Mouse (Mus musculus): ENCODE measurements around the gene Ginm1.

Ginm1 gene

DNA sequence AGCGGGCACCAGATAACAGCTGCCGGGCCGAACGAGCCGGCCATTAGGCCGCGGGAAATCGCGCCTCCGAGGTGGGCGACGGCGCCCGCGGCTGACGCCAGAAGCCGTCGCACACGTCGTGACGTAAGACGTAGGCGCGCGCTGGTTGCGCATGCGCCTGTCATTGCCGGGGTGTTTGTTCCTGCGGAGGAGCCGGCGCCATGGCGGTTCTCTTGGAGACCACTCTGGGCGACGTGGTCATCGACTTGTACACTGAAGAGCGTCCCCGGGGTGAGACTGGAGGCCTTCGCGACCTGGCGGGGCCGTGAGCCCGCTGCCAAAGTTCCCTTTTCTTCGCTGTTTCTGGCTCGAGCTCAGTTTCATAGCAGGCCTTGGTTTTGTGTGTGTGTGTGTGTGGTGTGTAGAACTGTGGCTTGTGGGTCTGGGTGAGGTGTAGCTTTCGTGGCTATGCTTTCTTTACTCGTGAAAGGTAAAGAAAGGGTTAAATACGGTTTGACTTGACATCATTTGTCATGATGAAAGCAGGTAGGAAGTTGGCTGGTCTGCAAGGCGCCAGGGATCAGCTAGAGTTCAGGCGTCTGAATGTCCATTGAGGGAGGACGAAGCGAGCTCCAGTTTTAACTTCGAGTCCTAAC is at the start of gene Ginm1, which contains the start of gene Ppil4:
Gene Ginm1, minus strand, starts transcription at position 74 of the 635 bp plus-strand sequence.
Gene Ppil4, plus strand, starts transcription at position 141 of the 635 bp plus-strand sequence.
- POLR2A ChIA-PET, result interaction anchor here in 3 of 4 experiments (0.5 to 2.7 kb wide), 33 partner anchors 8 to 1965 kb away, joined by 3 to 22 read pairs (median 3); partner anchors contain the start of genes Katna1 (in 2 of the 3) and Pcmt1 (in 1 of the 3)
- CTCF ChIA-PET, result interaction anchor here in 2 of 4 experiments (0.6 to 1.2 kb wide), 2 partner anchors 12 to 177 kb away, joined by 3 read pairs; no protein-coding TSS in a partner anchor

DNA sequence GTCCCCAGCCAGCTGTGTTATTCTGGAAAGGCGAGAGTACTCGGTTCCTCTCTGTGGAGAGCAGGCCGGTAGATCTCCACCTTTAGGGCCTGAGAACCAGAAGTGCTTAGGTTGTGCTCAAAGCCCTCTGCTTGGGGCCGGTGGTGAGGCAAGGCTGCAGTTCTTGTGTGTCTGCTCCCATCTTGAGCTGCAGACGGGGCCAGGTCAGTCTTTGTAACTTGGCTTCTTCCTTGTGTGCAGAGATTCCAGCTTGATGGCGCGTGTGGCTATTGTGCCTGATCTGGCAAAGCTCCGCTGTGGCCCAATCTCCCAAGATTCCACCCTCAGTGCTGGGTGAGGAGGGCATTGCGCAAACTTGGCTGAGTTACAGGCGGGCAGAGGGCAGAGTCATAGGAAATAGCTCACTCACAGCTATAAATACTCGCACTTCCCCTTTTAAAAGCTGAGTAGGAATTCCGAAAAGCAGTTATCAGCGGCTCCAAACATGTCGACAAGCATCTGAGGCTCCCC is 49.0 kb upstream of the Ginm1 start:
- ChIA-PET CTCF (interaction anchor here in 3 of 4 experiments (0.6 to 1.1 kb wide), 5 partner anchors 21 to 509 kb away, joined by 3 to 6 read pairs (median 3); no protein-coding TSS in a partner anchor), POLR2A (interaction anchor here in 2 of 4 experiments (0.5 to 1.5 kb wide), 8 partner anchors 13 to 790 kb away, joined by 3 to 5 read pairs (median 3); no protein-coding TSS in a partner anchor)

DNA sequence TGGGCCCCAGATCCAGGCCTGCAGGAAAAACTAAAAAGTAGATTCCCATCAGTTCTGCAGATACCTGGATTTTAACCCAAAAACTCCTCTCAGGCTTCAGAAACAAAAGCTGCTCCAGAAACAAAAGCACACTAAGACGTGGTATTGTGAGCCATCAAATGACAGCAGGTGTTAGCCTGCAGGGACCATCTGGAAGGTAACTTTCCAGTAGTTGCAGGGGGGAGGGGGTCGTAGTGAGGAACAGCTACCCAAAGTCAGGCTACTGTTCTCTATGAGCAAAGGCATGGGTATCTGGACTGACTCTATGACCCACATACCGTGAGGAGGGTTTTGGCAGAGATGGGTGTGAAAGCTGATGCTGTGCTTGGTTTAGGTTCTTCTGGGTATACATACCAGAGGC is 48.2 kb upstream of the Ginm1 start:
- POLR2A ChIA-PET, result interaction anchor here (0.6 to 1.5 kb wide), 7 partner anchors 12 to 226 kb away, joined by 3 read pairs; no protein-coding TSS in a partner anchor

DNA sequence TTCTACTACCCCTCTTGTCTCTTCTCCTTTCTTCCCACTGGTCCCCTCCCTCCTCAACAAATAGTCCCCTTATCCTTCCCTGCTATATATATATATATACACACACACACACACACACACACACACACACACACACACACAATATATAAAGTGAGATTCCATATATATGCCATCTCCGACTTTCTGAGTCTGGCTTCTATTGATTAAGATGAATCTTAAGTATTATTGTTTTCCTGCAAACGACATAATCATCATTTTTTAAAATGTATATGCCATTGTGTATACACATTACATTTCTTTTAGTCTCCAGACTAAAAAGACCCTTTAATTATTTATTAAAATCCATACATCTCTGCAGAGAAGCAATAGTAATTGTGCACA is 47.7 kb upstream of the Ginm1 start:
- ChIA-PET POLR2A (interaction anchor here in 3 of 4 experiments (0.6 to 1.5 kb wide), 5 partner anchors 17 to 226 kb away, joined by 3 read pairs; no protein-coding TSS in a partner anchor), CTCF (interaction anchor here in 2 of 4 experiments (0.6 to 0.8 kb wide), 2 partner anchors 31 to 324 kb away, joined by 3 to 10 read pairs; no protein-coding TSS in a partner anchor)

More for the DNA sequence above, 48.2 kb upstream of the Ginm1 start:
- CTCF ChIA-PET, result interaction anchor here in 2 of 4 experiments (0.6 to 1.1 kb wide), 3 partner anchors 31 to 348 kb away, joined by 3 to 10 read pairs (median 6); no protein-coding TSS in a partner anchor

DNA sequence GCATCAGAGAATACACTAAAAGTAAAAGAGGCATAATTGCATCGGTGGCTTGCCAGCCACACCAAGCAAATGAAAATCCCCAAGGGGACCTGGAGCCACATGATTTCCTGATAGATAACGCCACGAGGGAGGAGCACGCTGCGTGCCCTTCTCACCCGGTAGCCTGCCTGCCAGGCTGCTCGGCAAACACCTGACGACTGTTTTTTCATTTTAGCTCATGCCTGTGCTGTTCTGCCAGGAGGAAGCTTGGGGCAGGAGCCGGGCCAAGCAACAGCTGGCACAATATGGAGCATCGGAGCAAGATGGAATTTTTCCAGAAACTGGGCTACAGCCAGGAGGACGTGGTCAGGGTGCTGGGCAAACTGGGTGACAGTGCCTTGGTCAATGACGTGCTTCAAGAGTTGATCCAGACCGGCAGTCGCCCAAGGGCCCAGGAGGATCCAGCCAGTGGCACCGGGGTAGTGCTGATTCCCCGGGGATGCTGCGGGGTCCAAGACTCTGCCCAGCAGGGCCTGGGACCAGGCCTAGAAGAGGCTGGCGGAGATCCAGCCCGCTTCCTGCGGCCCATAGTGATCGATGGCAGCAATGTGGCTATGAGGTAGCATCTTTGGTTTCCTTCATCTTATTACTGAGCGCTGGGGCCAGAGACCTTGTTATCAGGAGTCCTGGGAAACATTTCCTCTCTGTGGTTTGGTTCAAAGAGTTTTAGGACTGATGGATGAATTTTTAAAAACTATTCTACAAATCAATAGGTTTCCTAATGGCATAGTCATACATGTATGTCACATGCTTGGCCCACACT is 47.1 kb upstream of the Ginm1 start:
- ChIA-PET POLR2A (no interaction called here), CTCF (no interaction called here)

DNA sequence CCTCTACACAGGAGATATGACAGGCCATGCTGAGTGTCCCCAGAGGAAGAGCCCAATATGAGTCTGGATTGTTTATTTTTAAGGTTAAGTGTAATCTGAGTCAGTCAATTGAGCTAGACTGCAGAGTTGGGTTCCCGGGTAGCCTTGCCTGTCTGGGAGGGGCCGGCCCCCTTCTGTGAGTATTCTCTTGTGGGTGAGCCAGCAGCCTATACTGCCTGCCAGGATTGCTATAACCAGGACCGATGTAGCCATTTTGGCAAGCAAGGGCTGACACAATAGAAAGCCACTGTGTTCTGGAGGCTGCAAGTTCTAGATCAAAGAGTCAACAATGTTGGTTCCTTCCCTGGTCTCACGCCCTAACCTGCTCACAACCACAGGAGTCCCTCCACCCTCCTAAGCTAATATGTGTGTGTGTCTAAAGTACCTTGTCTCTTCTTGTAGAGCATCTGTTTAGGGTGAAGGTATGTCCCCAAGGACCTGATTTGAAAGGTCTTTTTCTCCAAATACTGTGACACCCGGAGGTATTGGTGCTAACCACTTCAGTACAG is 46.3 kb upstream of the Ginm1 start:
- CTCF ChIA-PET, result no interaction called here
- POLR2A ChIA-PET, result interaction anchor here in 1 of 4 experiments (0.5 kb wide), 1 partner anchor 91 kb away, joined by 3 read pairs; no protein-coding TSS in a partner anchor

DNA sequence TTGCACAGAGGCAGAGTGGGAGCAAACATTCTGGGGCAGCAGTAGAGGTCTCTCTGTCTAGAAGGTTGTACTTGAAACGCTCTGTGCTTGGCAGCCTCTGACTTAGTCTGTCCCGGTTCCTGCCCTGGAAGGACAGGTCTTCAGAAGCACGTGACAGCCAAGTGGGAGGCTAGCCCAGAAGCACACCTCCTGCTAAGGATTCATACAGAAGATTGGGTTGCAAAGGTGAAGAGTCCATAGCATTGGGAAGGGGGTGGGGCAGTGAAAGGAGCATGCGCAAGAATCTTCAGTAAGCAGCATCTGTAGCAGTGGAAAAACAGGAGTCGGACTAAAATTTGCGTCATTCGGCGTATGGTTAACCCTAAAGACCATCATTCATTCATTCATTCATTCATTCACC is 45.4 kb upstream of the Ginm1 start:
- ChIA-PET POLR2A (interaction anchor here in 1 of 4 experiments (1.0 kb wide), 1 partner anchor 45 kb away, joined by 3 read pairs; the partner anchor contains the start of genes Ginm1 and Ppil4), CTCF (no interaction called here)

DNA sequence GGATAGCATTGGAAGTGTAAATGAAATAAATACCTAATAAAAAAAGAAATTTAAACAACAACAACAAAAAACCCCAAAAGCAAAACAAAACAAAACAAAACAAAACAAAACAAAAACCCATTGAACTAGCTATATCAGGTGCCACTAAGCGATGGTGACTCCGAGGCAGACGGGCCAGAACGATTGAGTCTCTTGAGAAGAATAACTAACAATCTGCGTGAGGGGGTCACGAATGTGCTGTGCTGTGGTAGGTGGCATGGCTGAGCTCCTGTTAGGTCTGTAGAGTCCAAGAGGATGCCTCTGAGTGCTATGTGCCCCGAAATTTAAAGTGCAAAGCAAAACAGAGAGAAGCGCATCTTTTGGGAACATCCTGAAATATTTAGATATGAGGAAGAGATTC is 44.8 kb upstream of the Ginm1 start:
- CTCF ChIA-PET, result no interaction called here
- POLR2A ChIA-PET, result interaction anchor here in 2 of 4 experiments (0.5 to 1.0 kb wide), 2 partner anchors 38 to 45 kb away, joined by 3 to 4 read pairs; partner anchors contain the start of genes Ginm1 (in 1 of the 2) and Ppil4 (in 1 of the 2)

DNA sequence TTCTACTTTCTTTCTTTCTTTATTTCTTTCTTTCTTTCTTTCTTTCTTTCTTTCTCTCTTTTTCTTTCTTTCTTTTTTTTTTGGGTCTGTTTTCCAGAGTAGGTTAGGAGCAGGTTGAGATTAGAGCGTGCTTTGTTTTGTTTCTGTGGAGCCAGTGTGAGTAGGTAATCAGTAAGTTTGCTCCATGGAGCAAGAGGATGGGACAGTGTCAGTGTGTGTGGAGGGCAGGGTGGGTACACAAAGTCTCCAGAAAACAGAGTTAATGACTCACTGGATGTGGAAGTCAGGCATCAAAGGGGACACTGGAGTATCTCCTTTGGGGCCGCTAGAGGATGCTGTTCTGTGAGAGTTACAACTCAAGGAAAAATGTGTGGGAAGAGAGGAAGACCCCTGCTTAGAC is 44.3 kb upstream of the Ginm1 start:
- ChIA-PET POLR2A (interaction anchor here in 1 of 4 experiments (0.5 kb wide), 1 partner anchor 38 kb away, joined by 4 read pairs; no protein-coding TSS in a partner anchor), CTCF (no interaction called here)

DNA sequence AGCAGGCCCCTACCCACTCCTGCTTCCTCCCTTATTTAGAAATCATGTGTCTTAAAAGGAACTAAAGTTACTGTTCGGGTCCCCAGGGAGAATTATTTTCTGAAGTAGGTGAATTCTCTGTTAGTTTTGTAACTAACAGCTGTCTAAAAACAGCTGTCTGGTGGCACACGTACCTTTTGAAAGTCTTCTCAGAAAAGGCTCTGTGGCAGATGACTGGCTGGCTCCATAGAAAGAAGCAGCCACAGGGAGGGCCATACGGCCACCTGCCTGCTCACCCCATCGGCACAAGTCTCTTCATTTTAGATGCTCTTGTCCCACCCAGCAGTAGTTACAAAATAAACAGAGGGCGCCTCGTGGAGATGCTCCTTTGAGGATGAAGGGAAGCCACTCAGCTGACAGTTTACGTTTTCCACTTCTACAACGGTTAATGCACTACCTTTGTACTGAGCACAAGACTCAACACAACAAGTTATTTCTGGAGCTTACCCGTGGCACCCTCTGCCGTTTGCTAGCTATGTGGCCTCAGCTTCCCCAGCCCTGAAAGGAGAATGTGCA is 42.1 kb upstream of the Ginm1 start:
- CTCF ChIA-PET, result no interaction called here

DNA sequence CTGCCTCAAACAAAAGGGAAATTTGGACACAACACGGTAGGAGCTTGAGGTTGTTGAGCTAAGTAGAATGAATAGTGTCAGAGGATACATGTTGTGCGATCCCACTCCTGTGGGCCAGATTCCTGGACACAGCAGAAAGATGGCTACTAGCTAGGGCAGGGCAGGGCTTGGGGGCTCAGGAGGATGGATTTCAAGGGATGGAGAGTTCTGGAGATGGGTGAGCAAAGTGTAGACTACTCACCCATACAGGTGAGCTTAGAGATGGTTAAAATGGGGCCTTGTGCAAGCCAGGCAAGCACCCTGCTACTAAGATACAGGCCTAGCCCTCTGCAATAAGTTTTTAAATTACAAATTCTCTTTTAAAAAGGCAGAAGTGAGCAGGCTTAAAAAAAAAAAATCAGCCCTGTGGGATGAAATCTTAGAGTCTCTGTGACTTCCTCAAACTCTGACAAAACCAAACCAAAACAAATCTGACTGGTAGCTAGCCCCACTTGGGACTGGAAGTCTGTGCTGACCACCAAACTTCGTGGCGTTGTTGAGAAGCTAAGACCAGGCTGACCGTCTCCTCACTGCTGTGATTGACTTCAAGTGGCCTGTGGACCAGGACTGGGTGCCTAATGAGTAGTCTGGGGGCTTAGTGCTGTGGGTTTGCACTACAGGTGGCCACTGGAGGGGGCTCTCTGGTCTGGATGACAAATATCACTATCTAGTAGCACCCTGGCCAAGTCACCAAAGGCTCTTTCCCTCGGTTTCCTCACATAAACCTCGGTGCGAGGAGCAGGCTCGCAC is 40.9 kb upstream of the Ginm1 start:
- POLR2A ChIA-PET, result interaction anchor here in 2 of 4 experiments (0.7 to 1.0 kb wide), 2 partner anchors 8 to 103 kb away, joined by 3 to 4 read pairs; no protein-coding TSS in a partner anchor
- CTCF ChIA-PET, result interaction anchor here in 2 of 4 experiments (0.6 to 1.0 kb wide), 2 partner anchors 37 to 79 kb away, joined by 3 to 4 read pairs; no protein-coding TSS in a partner anchor

More for the DNA sequence above, 42.1 kb upstream of the Ginm1 start:
- POLR2A ChIA-PET, result interaction anchor here in 1 of 4 experiments (1.0 to 1.4 kb wide), 2 partner anchors 9 to 12 kb away, joined by 3 read pairs; no protein-coding TSS in a partner anchor

DNA sequence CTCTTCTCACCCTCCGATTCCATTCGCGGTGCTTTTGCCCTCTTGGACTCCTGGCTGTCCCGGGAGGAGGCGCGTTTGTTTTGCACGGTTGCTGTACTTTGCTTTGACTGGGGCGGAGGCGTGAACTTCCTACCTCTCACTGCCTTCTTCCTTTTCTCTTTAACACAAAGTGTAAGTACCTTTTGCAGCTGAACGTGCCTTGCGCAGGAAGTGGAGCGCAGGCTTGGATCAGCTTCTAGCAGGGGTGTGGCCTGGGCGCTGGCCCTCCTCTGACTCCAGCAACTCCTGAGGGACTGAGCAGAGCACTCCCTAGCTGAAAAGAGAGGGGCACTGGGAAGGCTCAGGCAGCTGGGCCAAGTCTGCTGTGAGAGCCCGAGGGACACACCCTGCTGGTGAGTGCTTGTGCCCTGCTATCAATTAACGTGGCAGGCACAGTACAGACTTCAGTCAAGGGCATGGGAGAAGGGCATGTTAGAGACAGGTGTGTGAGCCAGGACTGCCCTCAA is 39.6 kb upstream of the Ginm1 start, which contains the start of gene Zc3h12d:
Gene Zc3h12d, plus strand, starts transcription at position 300 of the 506 bp plus-strand sequence.
- CTCF ChIA-PET, result interaction anchor here in 2 of 4 experiments (0.5 to 0.8 kb wide), 3 partner anchors 144 to 410 kb away, joined by 4 to 5 read pairs (median 4); no protein-coding TSS in a partner anchor
- POLR2A ChIA-PET, result interaction anchor here in 2 of 4 experiments (0.6 to 1.4 kb wide), 3 partner anchors 10 to 242 kb away, joined by 3 to 4 read pairs (median 4); no protein-coding TSS in a partner anchor

DNA sequence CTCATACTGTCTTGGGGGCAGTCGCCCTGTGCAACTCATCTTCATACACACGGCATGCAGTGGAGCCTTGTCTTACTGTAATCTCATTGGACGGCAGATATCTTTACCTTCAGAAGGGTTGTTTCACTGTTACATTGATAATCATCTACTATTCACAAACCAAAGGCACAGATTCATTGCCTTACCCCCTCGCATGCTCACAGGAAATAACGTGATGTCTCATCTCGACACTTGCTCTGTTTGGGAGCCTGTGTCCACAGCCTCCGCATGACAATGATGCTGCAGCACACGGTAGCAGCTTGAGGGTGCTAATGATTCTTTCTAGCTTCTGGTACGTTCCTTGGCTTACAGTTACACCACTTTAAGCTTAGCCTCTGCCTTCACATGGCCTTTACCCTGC is 33.5 kb upstream of the Ginm1 start:
- ChIA-PET POLR2A (interaction anchor here in 1 of 4 experiments (1.3 kb wide), 1 partner anchor 8 kb away, joined by 3 read pairs; no protein-coding TSS in a partner anchor), CTCF (no interaction called here)

DNA sequence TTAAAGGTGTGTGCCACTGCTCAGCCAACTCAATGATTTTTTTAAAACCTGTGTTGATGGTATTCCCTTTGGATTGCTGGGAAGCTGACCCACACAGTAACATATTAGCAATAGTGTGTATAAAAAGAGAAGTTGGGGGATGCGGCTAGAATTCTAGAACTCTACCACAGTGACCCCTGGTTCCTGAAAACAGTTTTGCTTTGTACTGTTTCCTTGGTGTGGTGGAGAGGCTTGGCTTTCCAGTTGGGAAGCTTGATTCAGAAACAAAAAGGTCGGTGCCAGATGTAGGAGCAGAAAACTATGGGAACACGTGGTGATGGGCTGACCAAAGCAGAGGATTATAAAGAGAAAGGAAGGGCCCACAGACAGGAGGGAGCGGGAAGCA is 32.6 kb upstream of the Ginm1 start:
- ChIA-PET CTCF (no interaction called here), POLR2A (interaction anchor here in 1 of 4 experiments (1.3 kb wide), 1 partner anchor 9 kb away, joined by 3 read pairs; no protein-coding TSS in a partner anchor)

DNA sequence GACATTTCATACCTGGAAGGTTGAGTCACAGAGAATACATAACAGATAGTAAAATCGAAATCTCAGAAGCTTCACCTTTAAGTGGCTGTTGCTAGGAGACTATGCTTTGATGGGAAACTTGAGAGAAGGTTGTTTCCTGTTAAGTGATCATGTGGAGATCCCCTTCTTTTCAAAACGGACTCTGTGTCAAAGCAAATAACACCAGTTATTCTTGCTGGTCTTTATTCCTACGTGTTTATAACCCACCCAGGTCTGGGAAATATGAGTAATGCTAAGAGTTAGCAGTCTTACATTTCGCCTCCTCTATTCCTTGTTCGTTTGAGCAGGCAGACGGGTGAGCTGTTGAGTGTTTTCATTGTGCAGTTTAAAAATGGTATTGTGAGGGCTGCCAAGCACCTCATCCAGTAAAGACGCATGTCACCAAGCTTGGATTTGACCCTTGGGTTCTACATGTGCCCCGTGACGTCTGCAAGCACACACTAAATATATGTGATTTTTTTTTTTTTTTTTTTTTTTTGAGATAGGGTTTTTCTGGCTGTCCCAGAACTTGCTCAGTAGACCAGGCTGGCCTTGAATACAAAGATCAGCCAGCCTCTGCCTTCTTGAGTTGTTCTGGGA is 32.1 kb upstream of the Ginm1 start:
- POLR2A ChIA-PET, result interaction anchor here in 2 of 4 experiments (0.6 to 1.3 kb wide), 3 partner anchors 10 to 301 kb away, joined by 3 to 5 read pairs (median 3); no protein-coding TSS in a partner anchor
- CTCF ChIA-PET, result interaction anchor here in 1 of 4 experiments (1.5 kb wide), 1 partner anchor 15 kb away, joined by 3 read pairs; no protein-coding TSS in a partner anchor

DNA sequence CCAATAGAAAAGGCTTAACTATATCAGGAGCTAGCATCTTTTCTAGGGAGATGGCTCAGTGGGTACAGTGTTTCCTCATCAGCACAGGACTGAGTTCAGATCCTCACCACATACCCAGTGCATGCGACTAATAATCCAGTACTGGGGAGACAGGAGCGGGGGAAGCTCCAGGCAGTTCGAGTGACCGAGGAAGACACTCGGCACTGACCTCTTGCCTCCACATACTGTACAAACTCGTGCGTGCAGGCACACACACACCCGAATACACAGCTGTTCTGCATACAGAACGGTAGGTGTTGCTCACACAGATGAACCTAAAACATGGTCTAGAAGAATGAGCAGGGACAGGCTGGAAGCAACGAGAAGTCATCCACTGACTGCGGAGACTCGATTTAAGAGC is 29.4 kb upstream of the Ginm1 start:
- CTCF ChIA-PET, result no interaction called here
- POLR2A ChIA-PET, result interaction anchor here in 3 of 4 experiments (0.6 to 1.2 kb wide), 8 partner anchors 9 to 609 kb away, joined by 3 to 4 read pairs (median 3); partner anchors contain the start of genes Ginm1 (in 1 of the 3) and Ppil4 (in 1 of the 3)
